Mouse (Mus musculus) MEL (cell line): ENCODE measurements around the gene Sbf1. TPM values are rescaled to one million over a fixed set of nuclear protein-coding genes. Genes with fewer than 3 reads are reported as not detected.

ENCODE experiments used
- DNase-seq: peaks from one replicate; pipeline ENCODE4 v3.0.0; 2011; ENCODE audit warnings: low read depth, low spot score
- H3K27ac ChIP-seq: 2 replicates; pipeline ENCODE4 v1.5.1; 2012; ENCODE audit warnings: low read depth, mild to moderate bottlenecking, control low read depth, low read length, moderate library complexity; ENCODE audit not compliant: control insufficient read depth
- H3K27me3 ChIP-seq, 2 experiments: fragments of 150-350 bp in 1 of 2; sonication (generic) in 1 of 2; 2 replicates each; pipeline ENCODE4 v1.6.1; 2012; ENCODE audit warnings: low read length in 2 of 2, mild to moderate bottlenecking in 2 of 2, improper control_type of control experiment in 1 of 2, moderate library complexity in 1 of 2; ENCODE audit not compliant: insufficient read depth in 2 of 2, control insufficient read depth in 1 of 2
- H3K36me3 ChIP-seq, 2 experiments: 2 replicates each; pipeline ENCODE4 v1.6.1; 2012 to 2014; ENCODE audit warnings: low read length in 2 of 2, improper control_type of control experiment in 1 of 2, inconsistent platforms in 1 of 2, mild to moderate bottlenecking in 1 of 2; ENCODE audit not compliant: insufficient read depth in 2 of 2, control insufficient read depth in 1 of 2
- H3K4me1 ChIP-seq, 2 experiments: fragments of 150-350 bp in 1 of 2; sonication (generic) in 1 of 2; 2 replicates each; pipeline ENCODE4 v1.6.1; 2012; ENCODE audit warnings: low read length in 2 of 2, improper control_type of control experiment in 1 of 2, mild to moderate bottlenecking in 1 of 2; ENCODE audit not compliant: insufficient read depth in 2 of 2, control insufficient read depth in 1 of 2
- H3K4me3 ChIP-seq, 2 experiments: fragments of 150-350 bp in 1 of 2; sonication (generic) in 1 of 2; 2 replicates each; pipeline ENCODE4 v1.5.1; 2012; ENCODE audit warnings: low read depth in 2 of 2, low read length in 2 of 2, mild to moderate bottlenecking in 2 of 2, moderate library complexity in 2 of 2, control low read depth in 1 of 2, improper control_type of control experiment in 1 of 2; ENCODE audit not compliant: control insufficient read depth in 1 of 2, insufficient read depth in 1 of 2
- H3K79me2 ChIP-seq: 2 replicates; pipeline ENCODE4 v1.6.1; 2012; ENCODE audit warnings: mild to moderate bottlenecking, low read length, moderate library complexity; ENCODE audit not compliant: control insufficient read depth, poor library complexity, insufficient read depth
- H3K9ac ChIP-seq: 2 replicates; pipeline ENCODE4 v1.6.1; 2012; ENCODE audit warnings: low read depth, mild to moderate bottlenecking, control low read depth, low read length, moderate library complexity; ENCODE audit not compliant: control insufficient read depth, poor library complexity, severe bottlenecking
- H3K9me3 ChIP-seq: fragments of 150-350 bp; sonication (generic); replicated peaks from 2 replicates; pipeline ENCODE4 v1.6.1; 2012; ENCODE audit warnings: mild to moderate bottlenecking, low read length, improper control_type of control experiment, moderate library complexity; ENCODE audit not compliant: insufficient read depth
- BHLHE40 ChIP-seq: IDR thresholded peaks from 2 replicates; pipeline ENCODE4 v1.6.1; 2012; ENCODE audit warnings: low read depth, mild to moderate bottlenecking, inconsistent platforms, low read length, improper control_type of control experiment, borderline replicate concordance
- CHD1 ChIP-seq: IDR thresholded peaks from 2 replicates; pipeline ENCODE4 v1.6.1; 2012; ENCODE audit warnings: low read depth, mild to moderate bottlenecking, inconsistent platforms, low read length, improper control_type of control experiment
- CTCF ChIP-seq, 3 experiments: IDR thresholded peaks in 2 of 3; conservative IDR thresholded peaks in 1 of 3; 2 replicates each; pipeline ENCODE4 v1.5.1; 2011 to 2012; ENCODE audit warnings: low read length in 3 of 3, low read depth in 2 of 3, mild to moderate bottlenecking in 2 of 3, improper control_type of control experiment in 1 of 3, inconsistent platforms in 1 of 3, mixed read lengths in 1 of 3, moderate library complexity in 1 of 3; ENCODE audit not compliant: control insufficient read depth in 1 of 3, insufficient read depth in 1 of 3, poor library complexity in 1 of 3, severe bottlenecking in 1 of 3
- E2F4 ChIP-seq: IDR thresholded peaks from 2 replicates; pipeline ENCODE4 v1.6.1; 2011; ENCODE audit warnings: low read depth, low read length, improper control_type of control experiment, borderline replicate concordance
- ELF1 ChIP-seq: IDR thresholded peaks from 2 replicates; pipeline ENCODE4 v1.6.1; 2014; ENCODE audit warnings: low read depth, mild to moderate bottlenecking, inconsistent platforms, low read length, improper control_type of control experiment, moderate library complexity
- EP300 ChIP-seq, 2 experiments: IDR thresholded peaks; 2 replicates each; pipeline ENCODE4 v1.6.1; 2011; ENCODE audit warnings: improper control_type of control experiment in 2 of 2, low read length in 2 of 2, low read depth in 1 of 2, mild to moderate bottlenecking in 1 of 2
- ETS1 ChIP-seq: IDR thresholded peaks from 2 replicates; pipeline ENCODE4 v1.6.1; 2012; ENCODE audit warnings: low read depth, mild to moderate bottlenecking, inconsistent platforms, low read length, improper control_type of control experiment, moderate library complexity
- GABPA ChIP-seq: IDR thresholded peaks from 2 replicates; pipeline ENCODE4 v1.6.1; 2012; ENCODE audit warnings: low read depth, mild to moderate bottlenecking, inconsistent platforms, low read length, improper control_type of control experiment, moderate library complexity
- GATA1 ChIP-seq: IDR thresholded peaks from 2 replicates; pipeline ENCODE4 v1.6.1; 2011; ENCODE audit warnings: low read depth, low read length, improper control_type of control experiment
- JUND ChIP-seq: IDR thresholded peaks from 2 replicates; pipeline ENCODE4 v1.6.1; 2011; ENCODE audit warnings: low read depth, mild to moderate bottlenecking, improper control_type of control experiment, low read length
- MAX ChIP-seq: IDR thresholded peaks from 2 replicates; pipeline ENCODE4 v1.6.1; 2011; ENCODE audit warnings: low read length, improper control_type of control experiment
- MAZ ChIP-seq: IDR thresholded peaks from 2 replicates; pipeline ENCODE4 v1.6.1; 2012; ENCODE audit warnings: low read depth, mild to moderate bottlenecking, inconsistent platforms, low read length, improper control_type of control experiment
- MXI1 ChIP-seq: IDR thresholded peaks from 2 replicates; pipeline ENCODE4 v1.6.1; 2011; ENCODE audit warnings: mild to moderate bottlenecking, low read depth, low read length, improper control_type of control experiment
- MYB ChIP-seq: IDR thresholded peaks from 2 replicates; pipeline ENCODE4 v1.6.1; 2011; ENCODE audit warnings: mild to moderate bottlenecking, low read depth, low read length, improper control_type of control experiment
- MYC ChIP-seq: IDR thresholded peaks from 2 replicates; pipeline ENCODE4 v1.6.1; 2011; ENCODE audit warnings: low read depth, mild to moderate bottlenecking, low read length, improper control_type of control experiment, moderate library complexity
- NELFE ChIP-seq: IDR thresholded peaks from 2 replicates; pipeline ENCODE4 v1.6.1; 2011; ENCODE audit warnings: low read depth, low read length, improper control_type of control experiment
- POLR2A ChIP-seq, 2 experiments: IDR thresholded peaks; 2 replicates each; pipeline ENCODE4 v1.6.1; 2011 to 2012; ENCODE audit warnings: low read length in 2 of 2, mild to moderate bottlenecking in 2 of 2, control low read depth in 1 of 2, improper control_type of control experiment in 1 of 2, low read depth in 1 of 2, moderate library complexity in 1 of 2; ENCODE audit not compliant: control insufficient read depth in 1 of 2, insufficient read depth in 1 of 2, poor library complexity in 1 of 2
- POLR2AphosphoS2 ChIP-seq: IDR thresholded peaks from 2 replicates; pipeline ENCODE4 v1.6.1; 2011; ENCODE audit warnings: low read length, improper control_type of control experiment
- POLR2AphosphoS5 ChIP-seq: IDR thresholded peaks from 2 replicates; pipeline ENCODE4 v1.6.1; 2012; ENCODE audit warnings: low read depth, borderline replicate concordance, mild to moderate bottlenecking, inconsistent platforms, low read length, moderate library complexity, mixed read lengths
- RCOR1 ChIP-seq: IDR thresholded peaks from 2 replicates; pipeline ENCODE4 v1.6.1; 2012; ENCODE audit warnings: low read depth, mild to moderate bottlenecking, inconsistent platforms, low read length, improper control_type of control experiment
- SIN3A ChIP-seq: IDR thresholded peaks from 2 replicates; pipeline ENCODE4 v1.6.1; 2012; ENCODE audit warnings: low read length, improper control_type of control experiment, inconsistent platforms
- TCF12 ChIP-seq: IDR thresholded peaks from 2 replicates; pipeline ENCODE4 v1.6.1; 2014; ENCODE audit warnings: low read depth, mild to moderate bottlenecking, inconsistent platforms, low read length, improper control_type of control experiment, moderate library complexity
- UBTF ChIP-seq: IDR thresholded peaks from 2 replicates; pipeline ENCODE4 v1.6.1; 2012; ENCODE audit warnings: low read depth, mild to moderate bottlenecking, inconsistent platforms, low read length, improper control_type of control experiment, moderate library complexity, borderline replicate concordance; ENCODE audit not compliant: insufficient read depth
- ZC3H11A ChIP-seq: IDR thresholded peaks from 2 replicates; pipeline ENCODE4 v1.6.1; 2012; ENCODE audit warnings: low read depth, mild to moderate bottlenecking, inconsistent platforms, low read length, improper control_type of control experiment
- ZKSCAN1 ChIP-seq: IDR thresholded peaks from 2 replicates; pipeline ENCODE4 v1.6.1; 2012; ENCODE audit warnings: low read depth, mild to moderate bottlenecking, inconsistent platforms, low read length, improper control_type of control experiment, moderate library complexity
- polyA plus RNA-seq, 2 experiments: library from polyadenylated mRNA; stranded (reverse) in 1 of 2; unstranded in 1 of 2; fragments of >175 nt in 1 of 2; fragments of >200 nt in 1 of 2; gene quantifications; 2 replicates each; pipeline versions ENCODE4 v1.2.1 to v1.2.4; 2012; ENCODE audit warnings: low replicate concordance in 2 of 2, low read depth in 1 of 2; ENCODE audit not compliant: insufficient read length in 2 of 2, insufficient read depth in 1 of 2, missing spikeins in 1 of 2
- total RNA-seq: library from RNA; depleted of rRNA; stranded (reverse); fragments of 300-350 nt; gene quantifications from 2 replicates; pipeline ENCODE4 v1.2.3, GENCODE M21; 2012

The Sbf1 gene
- total and polyA plus RNA-seq, 3 experiments, result 80.4 to 147 TPM; not detected in 1

GRCm38 (mm10) chr15:89322670-89323522 lies 7.8 kb upstream of the Sbf1 start, which contains the start of gene Adm2:
Gene Adm2, plus strand, starts transcription at chr15:89322720.
- no peaks in the 10 kb centered on the region for H3K9me3 ChIP-seq
- DNase-seq, result peak; percentile 75
- peak within 1 kb of the TSS; percentile 86 for H3K9ac ChIP-seq
- peaks cover 0 to 14% of the 10 kb centered on the region in 2 experiments for H3K36me3 ChIP-seq
- TF ChIP-seq RCOR1 (0 out of 2 replicates have a peak, but pooled peaks have one; percentile 18), POLR2AphosphoS2 (0 out of 2 replicates have a peak, but pooled peaks have one; percentile 48), GABPA (no peak), POLR2AphosphoS5 (no peak), ETS1 (0 out of 2 replicates have a peak, but pooled peaks have one; percentile 17), MYC (peak; percentile 73), MAX (peak; percentile 50), E2F4 (no peak), CHD1 (no peak), MAZ (no peak), CTCF (IDR thresholded peaks at IDR 0.05 in 2 of 3, conservative IDR thresholded peaks at IDR 0.05 in 1 of 3; ENCODE audit: control insufficient read depth in 1 of 3, insufficient read depth in 1 of 3, low read depth in 2 of 3, low read length in 3 of 3, poor library complexity in 1 of 3, severe bottlenecking in 1 of 3) (no peak), ZC3H11A (no peak), JUND (no peak), UBTF (no peak), TCF12 (0 out of 2 replicates have a peak, but pooled peaks have one; percentile 9), BHLHE40 (no peak), MYB (no peak), MXI1 (peak; percentile 79), SIN3A (no peak; the same call in none of the 2 replicates), NELFE (peak; percentile 27; the same call in 1 of the 2 replicates), ELF1 (no peak), POLR2A (IDR thresholded peaks at IDR 0.05; ENCODE audit: control insufficient read depth in 1 of 2, insufficient read depth in 1 of 2, low read depth in 1 of 2, low read length in 2 of 2, poor library complexity in 1 of 2) (peak; percentile 25 to 62; a peak in 2 of 4 replicates), EP300 (IDR thresholded peaks at IDR 0.05; ENCODE audit: low read depth in 1 of 2, low read length in 2 of 2) (no peak), GATA1 (no peak), ZKSCAN1 (no peak)
- TF ChIP-seq, all 39 proteins: peak for 9
- H3K27ac ChIP-seq, result peak within 1 kb of the TSS; percentile 91
- H3K4me3 ChIP-seq, result peak within 1 kb of the TSS; percentile 81 to 98
- H3K4me1 ChIP-seq, result peaks cover 4 to 14% of the 10 kb centered on the region in 2 experiments; a peak in 3 of 4 replicates
- H3K27me3 ChIP-seq, result no peaks in the 10 kb centered on the region
- H3K79me2 ChIP-seq, result peaks cover 16% of the 10 kb centered on the region
